Mouse (Mus musculus): Measurements from ENCODE around the gene Helb.

DNA sequence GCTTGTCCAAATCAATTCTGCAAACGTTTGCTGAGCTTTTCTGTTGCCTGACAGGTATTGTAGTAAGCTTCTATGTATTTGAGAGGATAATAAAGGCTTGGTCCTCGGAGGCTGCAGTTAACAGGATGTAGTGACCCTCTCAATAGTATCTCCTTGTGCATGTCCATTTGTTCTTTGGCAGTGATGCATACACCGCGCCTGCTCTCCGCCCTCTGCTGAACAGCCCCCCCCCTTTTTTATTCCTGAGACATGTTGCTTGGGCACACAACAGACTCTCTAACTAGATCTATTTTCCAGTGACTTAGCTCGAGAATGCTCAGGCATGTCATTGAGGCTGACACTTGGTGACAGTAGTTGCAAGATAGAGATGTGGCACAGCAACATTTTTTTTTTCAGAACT lies 77.0 kb downstream of the Helb start:
- no peak for TF ChIP-seq CTCF (IDR thresholded peaks at IDR 0.05; ENCODE audit: low read depth)
- no peak for TF ChIP-seq EP300 (IDR thresholded peaks at IDR 0.05; ENCODE audit: low read depth)
